Mouse (Mus musculus) layer of hippocampus, postnatal 10 days (tissue): Measurements from ENCODE around the gene Krtap3-3. TPM values are rescaled to one million over a fixed set of nuclear protein-coding genes. Genes with fewer than 3 reads are reported as not detected.
"Not testable (repeated sequence)": the region's sequence is repeated elsewhere in the genome, so short reads cannot be mapped to it uniquely, and the experiment has no call there.

Source experiments
- DNase-seq, 2 experiments: peaks; one replicate each; pipeline ENCODE4 v3.0.0; 2021; ENCODE audit warnings: low spot score in 2 of 2
- long read RNA-seq: library from polyadenylated mRNA; stranded (forward); transcript quantifications from one replicate; pipeline ENCODE4 v2.0.0, GENCODE M21; 2023
- total RNA-seq, 2 experiments: library from RNA; stranded (reverse); gene quantifications; 2 replicates each; pipeline ENCODE4 v1.2.3; 2021

The Krtap3-3 gene
- not detected for total RNA-seq
- long read RNA-seq: 0 reads

DNA sequence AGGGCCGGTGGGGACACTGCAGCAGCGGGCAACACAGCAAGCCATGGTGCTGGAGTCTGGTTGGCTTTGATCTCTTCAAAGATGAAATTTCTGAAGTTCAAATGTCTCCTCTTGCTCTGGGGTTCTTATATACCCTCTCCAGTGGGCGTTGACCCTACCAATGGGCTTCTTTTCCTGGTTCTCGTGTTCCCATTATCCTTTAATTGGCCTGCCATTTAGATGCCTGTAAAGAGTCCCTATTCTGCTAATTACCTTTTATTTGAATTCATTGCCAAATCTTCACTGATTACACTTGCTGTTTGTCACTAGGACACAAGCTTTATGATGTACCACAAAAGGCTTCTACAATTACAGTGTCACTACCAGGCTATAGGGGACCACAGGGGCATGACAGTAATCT lies at the start of gene Krtap3-3:
Gene Krtap3-3 (minus strand): TSS at position 101 of the 400 bp plus-strand sequence.
- DNase-seq: no peak

DNA sequence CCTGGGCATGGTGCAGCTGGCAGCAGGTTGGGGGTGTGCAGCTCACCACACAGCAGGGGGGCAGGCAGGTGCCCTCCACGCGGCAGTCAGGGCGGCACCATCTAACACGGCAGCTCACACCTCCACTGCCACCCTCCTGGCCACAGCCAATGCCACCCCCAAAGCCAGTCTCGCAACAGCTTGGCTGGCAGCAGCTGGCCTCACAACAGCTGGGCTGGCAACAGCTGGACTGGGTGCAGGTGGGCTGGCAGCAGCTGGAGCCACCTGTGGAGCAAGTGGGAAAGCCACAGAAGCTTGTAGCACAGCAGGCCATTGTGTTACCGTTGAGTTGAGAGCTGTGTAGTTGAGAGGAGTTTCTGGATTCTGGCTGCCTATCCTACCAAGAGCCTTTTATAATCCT lies 47.1 kb upstream of the Krtap3-3 start, which contains the start of gene Krtap9-3:
Gene Krtap9-3 (minus strand): TSS at position 364 of the 400 bp plus-strand sequence.
- not testable (repeated sequence) for DNase-seq

DNA sequence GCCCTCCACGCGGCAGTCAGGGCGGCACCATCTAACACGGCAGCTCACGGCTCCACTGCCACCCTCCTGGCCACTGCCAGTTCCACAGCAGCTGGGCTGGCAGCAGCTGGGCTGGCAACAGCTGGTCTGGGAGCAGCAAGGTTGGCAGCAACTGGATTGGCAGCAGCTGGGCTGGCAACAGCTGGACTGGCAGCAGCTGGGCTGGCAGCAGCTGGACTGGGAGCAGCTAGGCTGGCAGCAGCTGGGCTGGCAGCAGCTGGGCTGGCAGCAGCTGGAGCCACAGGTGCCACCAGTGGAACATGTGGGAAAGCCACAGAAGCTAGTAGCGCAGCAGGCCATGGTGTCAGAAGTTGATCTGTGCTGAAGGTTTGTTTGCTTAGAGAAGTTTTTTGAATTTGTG lies 40.3 kb upstream of the Krtap3-3 start, which contains the start of gene Krtap1-3:
Gene Krtap1-3 (minus strand): TSS at position 359 of the 400 bp plus-strand sequence.
- DNase-seq: no peak

DNA sequence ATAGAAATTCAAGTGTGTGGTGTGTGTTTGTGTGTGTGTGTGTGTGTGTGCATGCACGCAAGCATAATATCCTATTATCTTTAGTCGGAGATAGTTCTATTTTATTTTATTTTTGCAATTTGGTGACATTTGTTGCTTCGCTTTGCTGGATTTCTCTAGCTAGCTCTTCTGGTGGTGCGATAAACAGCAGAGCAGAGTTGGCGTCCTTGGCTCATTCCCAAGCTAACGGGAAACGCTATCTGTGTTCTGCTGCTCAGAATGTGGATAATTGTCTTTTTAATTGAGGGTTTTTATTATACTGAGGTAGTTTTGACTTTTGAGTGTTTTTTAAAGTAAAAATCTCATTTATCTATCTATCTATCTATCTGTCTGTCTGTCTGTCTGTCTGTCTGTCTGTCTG lies 34.4 kb upstream of the Krtap3-3 start:
- peak; percentile 29 to 40 for DNase-seq

GRCm38 (mm10) chr11:99583245-99583704 lies 32.6 kb upstream of the Krtap3-3 start, which contains the start of gene Krtap1-4:
Krtap1-4 (minus strand) TSS chr11:99583654.
- no peak for DNase-seq

- DNase-seq: no peak
Observed at GRCm38 (mm10) chr11:99581564-99581963, 30.9 kb upstream of the Krtap3-3 start.

DNA sequence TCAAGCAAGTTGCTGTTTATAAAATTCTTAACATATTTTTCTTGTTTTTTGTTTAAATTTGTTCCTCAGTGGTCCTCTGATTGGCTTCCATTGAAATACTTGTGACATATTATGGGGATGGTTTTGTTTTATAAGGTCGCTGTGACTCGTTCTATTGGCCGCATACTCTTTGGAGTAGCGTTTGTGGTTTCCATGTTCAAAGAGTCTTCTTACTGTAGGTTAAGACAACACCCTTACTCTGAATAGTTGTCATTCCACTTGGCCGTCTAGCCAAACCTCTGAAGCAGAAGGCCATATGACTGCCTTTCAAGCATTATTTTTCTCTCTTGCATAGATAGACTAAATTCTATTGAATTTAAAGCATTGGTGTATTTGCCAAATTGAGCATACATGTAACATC lies 30.4 kb upstream of the Krtap3-3 start:
- no peak for DNase-seq

DNA sequence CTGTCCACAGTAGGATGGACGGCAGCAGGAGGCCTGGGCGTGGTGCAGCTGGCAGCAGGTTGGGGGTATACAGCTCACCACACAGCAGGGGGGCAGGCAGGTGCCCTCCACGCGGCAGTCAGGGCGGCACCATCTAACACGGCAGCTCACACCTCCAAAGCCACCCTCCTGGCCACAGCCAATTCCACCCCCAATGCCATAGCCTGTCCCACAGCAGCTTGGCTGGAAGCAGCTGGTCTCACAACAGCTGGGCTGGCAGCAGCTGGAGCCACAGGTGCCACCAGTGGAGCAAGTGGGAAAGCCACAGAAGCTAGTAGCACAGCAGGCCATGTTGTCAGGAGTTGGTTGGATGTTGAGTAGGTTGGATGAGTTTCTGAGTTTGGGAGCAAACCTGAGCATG lies 30.0 kb upstream of the Krtap3-3 start, which contains the start of gene Krtap1-5:
Gene Krtap1-5 (minus strand): TSS at position 381 of the 400 bp plus-strand sequence.
- no peak for DNase-seq

DNA sequence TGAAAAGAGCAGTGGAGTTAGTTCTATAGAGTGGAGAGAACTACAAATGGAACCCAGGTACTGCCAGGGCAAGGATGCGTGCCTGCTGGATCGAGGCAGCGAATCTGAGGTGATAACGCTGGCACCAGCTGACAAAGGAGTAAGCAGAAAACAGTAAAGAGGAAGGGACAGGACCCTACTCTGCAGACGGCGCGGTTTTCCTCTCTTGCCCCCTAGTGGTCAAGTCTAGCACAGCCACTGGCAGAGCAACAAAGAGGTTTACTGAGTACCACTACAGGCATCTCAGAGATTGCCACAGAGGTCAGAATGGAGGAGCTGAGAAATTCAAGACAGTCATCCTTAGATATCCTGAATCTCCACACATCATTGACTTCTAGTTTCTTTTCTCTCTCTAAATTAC lies 23.4 kb upstream of the Krtap3-3 start:
- peak; percentile 74 to 78 for DNase-seq

GRCm38 (mm10) chr11:99573164-99573563 lies 22.5 kb upstream of the Krtap3-3 start:
- DNase-seq: no peak

DNA sequence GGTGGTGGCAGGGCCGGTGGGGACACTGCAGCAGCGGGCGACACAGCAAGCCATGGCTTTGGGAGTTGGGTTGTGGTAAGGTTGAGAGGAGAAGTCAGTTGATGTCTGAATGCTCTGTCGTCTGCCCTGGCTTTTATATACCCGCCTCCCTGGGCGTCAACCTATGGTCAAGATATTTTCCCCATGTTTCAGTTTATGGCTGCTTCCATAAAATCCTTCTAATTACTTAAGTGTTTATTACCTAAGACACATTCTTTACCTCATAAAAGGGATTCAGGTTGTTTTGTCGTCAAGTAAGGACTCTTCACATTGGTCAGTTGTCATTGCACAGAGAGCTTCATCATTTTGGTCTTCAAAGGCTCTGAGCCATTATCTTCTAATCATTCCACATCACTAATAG lies 15.9 kb upstream of the Krtap3-3 start, which contains the start of gene Krtap3-1:
Gene Krtap3-1 (minus strand): TSS at position 101 of the 400 bp plus-strand sequence.
- DNase-seq: no peak

GRCm38 (mm10) chr11:99562580-99562979 lies 11.9 kb upstream of the Krtap3-3 start:
- DNase-seq: no peak

- no peak for DNase-seq
Observed at GRCm38 (mm10) chr11:99559366-99559765, 8.7 kb upstream of the Krtap3-3 start, which contains the start of gene Gm11939. Gm11939 (minus strand) TSS chr11:99559466.

GRCm38 (mm10) chr11:99557976-99558745 lies 7.5 kb upstream of the Krtap3-3 start:
- DNase-seq: no peak

GRCm38 (mm10) chr11:99556753-99557152 lies 6.1 kb upstream of the Krtap3-3 start, which contains the start of gene Krtap3-2:
Krtap3-2 (minus strand) TSS chr11:99556853.
- no peak for DNase-seq

- no peak for DNase-seq
Observed at GRCm38 (mm10) chr11:99556195-99556594, 5.5 kb upstream of the Krtap3-3 start.

- DNase-seq: no peak
Observed at GRCm38 (mm10) chr11:99547892-99548291, 2.8 kb downstream of the Krtap3-3 start.

- peak; percentile 27 to 51 for DNase-seq
Observed at GRCm38 (mm10) chr11:99539721-99540120, 10.9 kb downstream of the Krtap3-3 start.

GRCm38 (mm10) chr11:99521288-99521860 lies 29.3 kb downstream of the Krtap3-3 start, which contains the start of gene Krt39:
Krt39 (minus strand) TSS chr11:99521338.
- DNase-seq: no peak

GRCm38 (mm10) chr11:99514098-99514497 lies 36.6 kb downstream of the Krtap3-3 start:
- DNase-seq: no peak
